Mouse (Mus musculus) stomach, embryonic 14.5 days (tissue): Measurements from ENCODE around the gene Dytn. TPM values are rescaled to one million over a fixed set of nuclear protein-coding genes. Genes with fewer than 3 reads are reported as not detected.
"Not testable (repeated sequence)": the region's sequence is repeated elsewhere in the genome, so short reads cannot be mapped to it uniquely, and the experiment has no call there.

ENCODE experiments used
- ATAC-seq: fragments of 200-750 bp; cut with Nextera tagmentation; 2 replicates; pipeline ENCODE4 v1.8.0; 2017; ENCODE audit warnings: low read depth, moderate TSS enrichment; ENCODE audit not compliant: insufficient number of reproducible peaks, insufficient read depth, low FRiP score
- H3K27ac ChIP-seq: fragments of 300-500 bp; sonication (generic); 2 replicates; pipeline ENCODE4 v1.5.1; 2014; ENCODE audit warnings: mild to moderate bottlenecking, low read length, moderate library complexity, mixed read lengths
- H3K27me3 ChIP-seq: fragments of 300-500 bp; sonication (generic); 2 replicates; pipeline ENCODE4 v1.6.1; 2014; ENCODE audit warnings: low read length, control low read depth, mixed read lengths; ENCODE audit not compliant: control insufficient read depth, insufficient read depth
- H3K36me3 ChIP-seq: fragments of 300-500 bp; sonication (generic); 2 replicates; pipeline ENCODE4 v1.6.1; 2014; ENCODE audit warnings: mild to moderate bottlenecking, control low read depth, low read length, moderate library complexity, mixed read lengths; ENCODE audit not compliant: control insufficient read depth, insufficient read depth
- H3K4me1 ChIP-seq: fragments of 300-500 bp; sonication (generic); 2 replicates; pipeline ENCODE4 v1.6.1; 2014; ENCODE audit warnings: low read length, control low read depth, mixed read lengths; ENCODE audit not compliant: control insufficient read depth, insufficient read depth
- H3K4me2 ChIP-seq: fragments of 300-500 bp; sonication (generic); replicated peaks from 2 replicates; pipeline ENCODE4 v1.6.1; 2014; ENCODE audit warnings: low read depth, low read length, control low read depth
- H3K4me3 ChIP-seq: fragments of 300-500 bp; sonication (generic); 2 replicates; pipeline ENCODE4 v1.5.1; 2014; ENCODE audit warnings: low read depth, low read length, control low read depth
- H3K9ac ChIP-seq: fragments of 300-500 bp; sonication (generic); replicated peaks from 2 replicates; pipeline ENCODE4 v1.6.1; 2014; ENCODE audit warnings: low read depth, mild to moderate bottlenecking, control low read depth, low read length, moderate library complexity, mixed read lengths
- H3K9me3 ChIP-seq: fragments of 300-500 bp; sonication (generic); 2 replicates; pipeline ENCODE4 v1.6.1; 2016; ENCODE audit warnings: low read depth, low read length, control low read depth; ENCODE audit not compliant: control insufficient read depth
- WGBS: fragments of 180-500 bp; shearing (Covaris S2); extraction: QIAGEN DNeasy Blood & Tissue Kit; methylation state at CpG from one replicate; pipeline ENCODE4 v1.1.7; 2014; 5-methylcytosine and 5-hydroxymethylcytosine counted together
- polyA plus RNA-seq: library from polyadenylated mRNA; unstranded; fragments of >200 nt; fragmentation: Nextera tagmentation; extraction: Ambion mirVana; gene quantifications from 2 replicates; pipeline ENCODE4 v1.2.1, GENCODE M21; 2014

Dytn gene
- polyA plus RNA-seq, 1 experiment from 2014 or later = not detected

DNA sequence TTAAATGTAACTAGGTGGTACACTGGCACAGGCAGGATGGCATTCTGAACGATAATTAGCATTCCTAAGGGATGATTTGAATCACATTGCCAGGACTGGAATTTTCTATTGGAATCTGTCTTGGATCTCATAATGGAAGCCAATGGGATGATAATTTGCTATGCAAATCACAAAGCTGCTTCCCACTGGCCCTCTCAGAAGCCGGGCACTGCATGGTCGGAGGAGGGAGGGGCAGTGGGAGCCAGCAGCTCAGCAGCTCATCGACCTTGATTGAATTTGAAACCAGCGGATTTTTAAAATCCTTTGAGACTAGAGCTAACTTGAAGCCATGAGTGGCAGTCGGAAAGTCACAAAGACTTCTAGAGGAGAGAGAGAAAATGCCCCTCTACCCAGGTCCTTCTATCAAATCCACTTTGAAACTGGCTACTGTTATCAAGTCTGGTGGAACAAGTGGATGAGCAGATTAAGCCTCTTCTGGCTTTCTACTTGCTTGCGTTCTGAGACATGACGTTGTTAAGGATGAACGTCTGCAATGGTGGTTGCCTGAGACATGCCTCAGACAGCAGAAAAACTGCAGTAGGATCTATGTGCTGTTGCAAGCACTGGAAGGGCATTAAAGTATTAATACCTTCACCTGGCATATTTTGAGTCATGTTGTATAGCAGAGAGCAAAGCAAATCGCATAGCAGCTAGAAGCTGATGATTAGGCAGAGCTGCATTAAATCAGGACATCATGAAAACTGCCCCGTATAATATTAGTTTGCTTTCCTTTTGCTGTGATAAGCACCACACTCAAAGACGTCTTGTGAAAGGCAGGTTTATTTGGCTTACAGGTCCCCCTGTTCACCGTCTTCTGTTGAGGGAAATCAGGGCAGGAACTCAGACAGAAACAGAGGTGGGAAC is 18.5 kb downstream of the Dytn start:
- no peak for ATAC-seq
- Histone ChIP-seq H3K9ac (no peak overlapping the region), H3K4me2 (no peak overlapping the region), H3K27ac (no peak overlapping the region), H3K27me3 (no peaks in the 10 kb centered on the region), H3K4me1 (no peaks in the 10 kb centered on the region), H3K4me3 (no peak overlapping the region), H3K36me3 (no peaks in the 10 kb centered on the region), H3K9me3 (no peaks in the 10 kb centered on the region)
- 26% methylated on average over 13 of the region's 13 CpGs for WGBS

DNA sequence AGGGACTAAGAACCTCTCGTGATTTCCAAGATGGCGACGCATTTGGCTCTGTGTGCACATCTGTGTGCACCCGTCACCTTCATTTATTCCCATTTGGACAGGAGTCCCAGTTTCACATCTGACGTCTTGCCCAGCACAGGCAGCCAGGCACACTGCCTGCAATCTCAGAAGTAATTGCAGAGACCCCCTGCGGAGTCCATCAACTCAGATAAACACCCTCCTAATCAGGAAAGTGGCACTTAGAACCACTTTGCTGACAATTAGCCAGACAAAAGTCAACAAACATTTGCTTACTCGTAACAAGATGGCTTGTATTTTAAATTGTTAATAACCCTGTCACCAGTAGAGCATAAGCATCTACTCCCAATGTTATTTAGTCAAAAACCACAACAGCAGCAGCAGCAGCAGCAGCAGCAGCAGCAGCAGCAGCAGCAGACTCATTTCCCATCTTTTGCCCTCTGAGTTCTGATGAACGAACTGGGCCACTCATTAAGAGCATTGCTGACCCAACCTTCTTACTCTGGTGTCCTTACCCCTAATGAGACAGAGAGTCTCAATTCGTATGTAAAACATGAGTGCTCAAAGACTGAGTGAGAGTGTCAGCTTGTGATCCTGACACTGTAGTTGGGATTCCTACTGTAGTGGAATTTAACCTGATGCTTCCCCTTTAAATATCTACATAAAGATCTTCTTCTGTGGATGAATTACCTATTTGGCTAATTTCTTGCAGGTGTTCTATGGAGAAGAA is 19.4 kb downstream of the Dytn start:
- 39% methylated on average over 9 of the region's 9 CpGs for WGBS
- no peak overlapping the region for H3K4me3 ChIP-seq
- no peak overlapping the region for H3K9ac ChIP-seq

DNA sequence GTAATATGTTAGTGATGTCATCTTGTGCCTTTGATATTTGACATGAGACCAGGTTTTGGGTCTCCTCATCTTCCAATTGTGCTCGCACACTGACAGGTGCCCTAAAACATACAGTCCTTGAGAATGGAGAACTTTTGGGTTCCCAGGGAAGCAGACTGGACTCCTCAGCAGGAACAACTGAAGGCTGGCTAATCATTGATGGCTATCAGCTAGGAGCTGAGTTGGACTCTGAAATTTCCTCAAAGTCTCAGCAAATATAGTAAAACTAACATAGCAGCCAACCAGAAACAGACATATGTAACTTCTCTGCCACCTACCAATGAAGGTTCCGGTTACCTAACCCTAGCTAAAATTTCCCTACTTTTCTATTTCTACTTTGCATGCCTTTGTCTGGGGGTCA is 20.6 kb downstream of the Dytn start:
- H3K9ac ChIP-seq = no peak overlapping the region
- H3K27ac ChIP-seq = no peak overlapping the region
- no peak overlapping the region for H3K4me2 ChIP-seq
- no peak overlapping the region for H3K4me3 ChIP-seq
- H3K27me3 ChIP-seq = no peaks in the 10 kb centered on the region
- 81% methylated on average over 2 of the region's 2 CpGs for WGBS
- no peaks in the 10 kb centered on the region for H3K36me3 ChIP-seq
- no peaks in the 10 kb centered on the region for H3K9me3 ChIP-seq
- no peaks in the 10 kb centered on the region for H3K4me1 ChIP-seq
- ATAC-seq = no peak

More for the DNA sequence above, 19.4 kb downstream of the Dytn start:
- Histone ChIP-seq H3K27ac (no peak overlapping the region), H3K4me2 (no peak overlapping the region), H3K36me3 (no peaks in the 10 kb centered on the region), H3K9me3 (no peaks in the 10 kb centered on the region), H3K27me3 (no peaks in the 10 kb centered on the region), H3K4me1 (no peaks in the 10 kb centered on the region)
- ATAC-seq = no peak

DNA sequence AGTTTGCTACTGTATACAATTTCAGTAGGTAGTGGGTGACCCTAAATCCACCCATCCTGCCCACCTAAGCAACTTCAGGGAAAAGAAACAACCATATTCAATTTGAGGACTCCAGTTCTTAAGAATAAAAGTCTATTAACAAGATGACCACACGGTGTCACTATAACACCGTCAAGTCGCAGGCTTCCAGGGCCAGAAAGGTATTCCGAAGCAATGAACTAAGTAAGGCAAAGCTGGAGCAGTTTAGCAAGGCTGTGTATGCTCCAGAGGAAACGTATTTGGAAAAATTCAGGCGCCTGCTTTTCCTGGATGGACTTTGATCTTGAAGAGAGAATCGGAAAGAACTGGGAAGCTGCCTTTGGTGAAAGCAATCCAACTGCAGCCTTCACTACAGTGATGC is 27.1 kb downstream of the Dytn start:
- Histone ChIP-seq H3K27me3 (no peaks in the 10 kb centered on the region), H3K27ac (no peak overlapping the region), H3K36me3 (no peaks in the 10 kb centered on the region), H3K4me3 (no peak overlapping the region), H3K4me1 (no peaks in the 10 kb centered on the region), H3K9me3 (no peaks in the 10 kb centered on the region), H3K4me2 (no peak overlapping the region), H3K9ac (no peak overlapping the region)
- WGBS = 2% methylated on average over 7 of the region's 7 CpGs
- ATAC-seq = peak; percentile 65; the same call in 1 of the 2 replicates

DNA sequence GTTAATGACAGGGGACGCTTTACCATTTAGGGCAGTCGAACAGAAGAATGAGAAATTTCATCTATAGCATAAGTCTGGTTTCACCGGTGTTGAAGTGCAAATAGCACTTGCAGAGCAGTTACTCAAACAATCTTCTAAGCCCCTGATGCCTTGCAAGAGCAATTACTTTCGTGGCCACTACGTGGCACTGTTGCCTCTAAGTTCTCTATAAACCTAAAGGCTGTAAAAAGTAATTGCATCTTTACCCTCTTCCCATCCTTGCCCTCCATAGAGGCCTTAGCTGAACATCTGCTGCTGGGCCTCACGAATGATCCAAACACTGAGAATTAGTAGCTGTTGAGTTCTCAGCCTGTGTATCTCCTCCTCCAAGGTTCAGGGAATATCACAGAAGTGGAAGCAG is 28.7 kb downstream of the Dytn start:
- Histone ChIP-seq H3K4me2 (no peak overlapping the region), H3K4me3 (no peak overlapping the region), H3K36me3 (no peaks in the 10 kb centered on the region), H3K9me3 (no peaks in the 10 kb centered on the region), H3K27me3 (no peaks in the 10 kb centered on the region), H3K4me1 (no peaks in the 10 kb centered on the region), H3K9ac (no peak overlapping the region), H3K27ac (no peak overlapping the region)
- WGBS = 13% methylated on average over 6 of the region's 6 CpGs
- ATAC-seq = no peak

DNA sequence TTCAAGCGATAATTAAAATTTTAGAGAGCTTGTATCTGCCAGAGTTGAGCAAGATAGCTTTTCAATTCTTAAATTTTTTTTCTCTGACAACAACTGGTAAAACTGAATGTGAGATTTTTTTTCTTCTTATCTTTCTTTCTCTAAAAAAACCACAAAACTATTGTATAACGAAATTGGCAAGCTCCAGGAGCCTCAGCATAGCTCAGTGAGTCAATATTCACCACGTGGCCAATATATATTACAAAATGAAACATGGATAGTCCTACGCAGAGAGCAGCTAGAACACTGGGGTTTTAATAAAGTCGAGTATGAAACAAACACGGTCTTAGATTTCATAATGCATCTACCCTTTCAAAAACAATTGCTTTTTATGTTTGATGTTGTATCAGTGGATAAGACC is 46.8 kb downstream of the Dytn start:
- Histone ChIP-seq H3K27me3 (no peaks in the 10 kb centered on the region), H3K9ac (no peak overlapping the region), H3K9me3 (no peaks in the 10 kb centered on the region), H3K27ac (no peak overlapping the region), H3K4me3 (no peak overlapping the region), H3K4me1 (no peaks in the 10 kb centered on the region), H3K36me3 (no peaks in the 10 kb centered on the region), H3K4me2 (no peak overlapping the region)
- WGBS = 74% methylated on average over 6 of the region's 6 CpGs
- ATAC-seq = no peak

DNA sequence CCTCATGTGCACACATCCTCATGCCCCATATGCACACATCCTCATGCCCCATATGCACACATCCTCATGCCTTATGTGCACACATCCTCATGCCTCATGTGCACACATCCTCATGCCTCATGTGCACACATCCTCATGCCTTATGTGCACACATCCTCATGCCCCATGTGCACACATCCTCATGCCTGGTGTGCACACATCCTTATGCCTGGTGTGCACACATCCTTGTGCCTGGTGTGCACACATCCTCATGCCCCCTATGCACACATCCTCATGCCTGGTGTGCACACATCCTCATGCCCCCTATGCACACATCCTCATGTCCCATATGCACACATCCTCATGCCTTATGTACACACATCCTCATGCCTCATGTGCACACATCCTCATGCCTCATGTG is 56.3 kb downstream of the Dytn start:
- not testable (repeated sequence) for H3K4me2 ChIP-seq, H3K4me3 ChIP-seq, H3K4me1 ChIP-seq, H3K27me3 ChIP-seq, H3K9me3 ChIP-seq, H3K27ac ChIP-seq, ATAC-seq, H3K9ac ChIP-seq, H3K36me3 ChIP-seq

DNA sequence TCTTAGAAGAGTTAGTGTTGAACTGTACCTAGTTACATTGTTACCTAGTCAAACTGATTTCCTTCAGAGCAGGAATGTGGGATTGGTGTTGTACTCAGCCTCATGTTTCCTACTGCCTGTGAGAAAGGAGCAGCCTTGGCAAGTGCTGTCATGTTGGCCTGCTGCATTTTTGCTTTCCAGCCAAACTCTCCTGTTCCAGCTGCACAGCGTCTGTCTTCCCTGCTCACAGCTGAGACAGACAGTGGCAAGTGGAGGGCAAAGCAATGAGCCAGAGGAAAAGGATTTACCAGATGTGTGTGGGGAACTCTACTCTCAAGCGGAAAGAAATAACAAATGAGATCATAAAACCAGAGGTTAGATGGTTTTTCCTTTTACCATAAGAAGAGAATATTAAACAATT is 58.5 kb downstream of the Dytn start:
- WGBS = 18% methylated on average over 2 of the region's 2 CpGs
- Histone ChIP-seq H3K4me2 (no peak overlapping the region), H3K36me3 (no peaks in the 10 kb centered on the region), H3K4me3 (no peak overlapping the region), H3K27me3 (no peaks in the 10 kb centered on the region), H3K4me1 (no peaks in the 10 kb centered on the region), H3K9me3 (0 out of 2 replicates have a peak, but pooled peaks cover 3% of the 10 kb centered on the region), H3K27ac (no peak overlapping the region), H3K9ac (no peak overlapping the region)
- no peak for ATAC-seq
